Mouse (Mus musculus) brain, embryonic 14.5 days (tissue): Measurements from ENCODE around the gene Ptcd2.

Source experiments
- CTCF ChIP-seq: fragments of 200-500 bp; IDR thresholded peaks from 2 replicates; pipeline ENCODE4 v1.5.1; 2012; ENCODE audit warnings: inconsistent platforms, mild to moderate bottlenecking, moderate library complexity, borderline replicate concordance; ENCODE audit not compliant: insufficient read depth, insufficient read length; ENCODE audit errors: extremely low read depth
- POLR2A ChIP-seq: fragments of 200-500 bp; IDR thresholded peaks from 2 replicates; pipeline ENCODE4 v1.6.1; 2012; ENCODE audit warnings: mild to moderate bottlenecking, inconsistent platforms, borderline replicate concordance; ENCODE audit not compliant: poor library complexity, insufficient read depth, insufficient read length, severe bottlenecking; ENCODE audit errors: extremely low read depth

DNA sequence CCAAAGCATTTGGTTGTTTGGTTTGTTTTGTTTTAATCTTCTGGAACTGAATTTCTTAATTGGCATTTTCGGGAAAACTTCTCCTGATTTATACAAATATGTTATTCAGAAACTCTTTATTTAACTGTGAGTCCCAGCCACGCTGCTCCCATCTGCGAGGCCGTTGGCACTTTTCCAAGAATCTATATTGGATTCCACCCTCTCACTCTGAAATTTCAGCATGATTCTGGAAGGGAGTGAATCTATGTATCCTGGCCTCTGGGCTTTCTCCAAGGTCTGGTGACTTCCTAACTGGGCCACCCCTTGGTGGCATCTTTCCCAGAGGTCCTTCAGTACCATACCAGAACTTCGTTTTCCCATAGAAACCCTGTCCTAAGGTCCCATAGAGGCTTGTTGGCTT is 40.7 kb downstream of the Ptcd2 start:
- TF ChIP-seq CTCF: no peak
- TF ChIP-seq POLR2A: no peak
